Mouse (Mus musculus): ENCODE data around the gene Pram1.

DNA sequence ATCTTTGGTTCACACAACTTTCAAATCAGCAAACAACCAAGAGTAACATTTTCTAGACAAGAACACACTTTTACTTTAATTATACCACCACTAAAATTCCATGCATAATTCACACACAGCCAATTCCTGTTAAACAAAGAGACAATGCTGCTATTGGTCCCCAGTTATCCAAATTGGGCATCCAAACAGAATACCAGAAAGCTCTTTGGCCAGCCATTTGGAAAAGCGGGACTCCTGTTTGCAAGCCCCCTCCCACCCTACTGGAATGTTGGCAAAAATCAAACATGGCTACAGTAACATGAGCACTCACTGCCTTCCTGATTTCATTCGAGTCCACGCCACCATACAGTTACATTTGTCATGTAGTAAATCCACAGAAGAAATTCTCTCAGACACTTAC lies 31.8 kb downstream of the Pram1 start:
- TF ChIP-seq GATA1 (IDR thresholded peaks at IDR 0.05; ENCODE audit: borderline replicate concordance, low read length) (no peak), FLI1 (IDR thresholded peaks at IDR 0.05; ENCODE audit: low read length) (no peak)

Measured in megakaryocyte, embryonic 14.5 days (primary cell).